Mouse (Mus musculus) T-cell, adult 2 months (primary cell): ENCODE data around the gene 2410002F23Rik.
A peak's percentile ranks its signal among the peaks of the same experiment; 100 is the strongest.
"Not testable (repeated sequence)": the region's sequence is repeated elsewhere in the genome, so short reads cannot be mapped to it uniquely, and the experiment has no call there.

Experiments
- DNase-seq: peaks from one replicate; pipeline ENCODE4 v3.0.0; 2022; ENCODE audit warnings: low spot score

Gene 2410002F23Rik

GRCm38 (mm10) chr7:44262791-44263643 is 16.5 kb downstream of the 2410002F23Rik start:
- DNase-seq, result peak; percentile 85

- no peak for DNase-seq
These were observed 21.6 kb downstream of the 2410002F23Rik start for GRCm38 (mm10) chr7:44268117-44268516.

GRCm38 (mm10) chr7:44269397-44269796 is 22.9 kb downstream of the 2410002F23Rik start:
- DNase-seq, result no peak

GRCm38 (mm10) chr7:44271309-44271708 is 24.8 kb downstream of the 2410002F23Rik start:
- no peak for DNase-seq

GRCm38 (mm10) chr7:44272546-44272945 is 26.0 kb downstream of the 2410002F23Rik start:
- no peak for DNase-seq

GRCm38 (mm10) chr7:44273446-44273845 is 26.9 kb downstream of the 2410002F23Rik start:
- DNase-seq, result no peak

GRCm38 (mm10) chr7:44274096-44274495 is 27.6 kb downstream of the 2410002F23Rik start:
- DNase-seq, result no peak

GRCm38 (mm10) chr7:44275546-44275945 is 29.0 kb downstream of the 2410002F23Rik start:
- DNase-seq, result no peak

- no peak for DNase-seq
These were observed 30.1 kb downstream of the 2410002F23Rik start for GRCm38 (mm10) chr7:44276461-44277249.

- DNase-seq, result peak; percentile 28
These were observed 30.7 kb downstream of the 2410002F23Rik start for GRCm38 (mm10) chr7:44277250-44277622.

- DNase-seq, result no peak
These were observed 34.4 kb downstream of the 2410002F23Rik start for GRCm38 (mm10) chr7:44280959-44281358.

- no peak for DNase-seq
These were observed 35.1 kb downstream of the 2410002F23Rik start for GRCm38 (mm10) chr7:44281586-44281985.

- no peak for DNase-seq
These were observed 41.2 kb downstream of the 2410002F23Rik start for GRCm38 (mm10) chr7:44287760-44288159.

- DNase-seq, result no peak
These were observed 44.5 kb downstream of the 2410002F23Rik start for GRCm38 (mm10) chr7:44290986-44291385.

GRCm38 (mm10) chr7:44291418-44291817 is 44.9 kb downstream of the 2410002F23Rik start:
- no peak for DNase-seq

GRCm38 (mm10) chr7:44297501-44297900 is 51.0 kb downstream of the 2410002F23Rik start:
- DNase-seq, result not testable (repeated sequence)
